Mouse (Mus musculus): ENCODE measurements at regions not wholly inside any gene's neighbourhood (a gene's known extent, or its start where the extent isn't known, plus 50 kb on each side); places are given as distances from the start of the nearest gene placed in this dataset.

GRCm38 (mm10) chr1:128767415-128767814 is 175.3 kb upstream of the Cxcr4 start:
- TF ChIP-seq CTCF (IDR thresholded peaks at IDR 0.05; ENCODE audit: low read depth, low read length) (no peak), POLR2A (IDR thresholded peaks at IDR 0.05; ENCODE audit: extremely low read depth, insufficient read depth, low read length) (no peak)

Measured in liver, adult 2 months (tissue).